In the genomic region with DNA sequence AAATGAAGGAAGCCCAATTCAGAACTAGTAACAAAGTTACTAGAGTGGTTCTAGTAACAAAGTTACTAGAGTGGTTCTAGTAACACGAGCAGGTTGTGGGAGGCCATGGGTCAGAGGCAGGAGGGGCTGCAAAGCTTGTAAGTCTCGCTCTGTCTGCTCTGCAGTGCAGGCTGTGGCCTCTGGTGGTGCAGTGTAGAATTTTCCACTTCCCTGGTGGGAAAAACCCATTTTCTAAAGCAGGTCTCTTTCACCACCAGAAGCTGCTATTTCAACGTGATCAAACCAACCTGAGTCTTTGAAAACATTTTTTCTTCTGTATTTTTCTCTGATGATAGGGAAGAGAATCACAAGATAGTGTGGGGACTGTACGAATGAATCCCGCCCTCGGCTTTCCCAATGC, we compare ENCODE assay signal across 25 mouse cellular contexts.
A peak's percentile ranks its signal among the peaks of the same experiment; 100 is the strongest.
DNase-seq lines count a peak whose midpoint lies in the region; ATAC-seq and TF ChIP-seq lines count a peak whose summit lies in the region.
"Had no signal": no experiment of that assay in that cellular context is flagged by ENCODE, and none has a peak within 500 bp of the region (broad histone marks: within the 10 kb centered on the region; RNA-seq: fewer than 3 reads in every experiment).

No protein-coding gene starts in this region.

- no peak overlapping the region for H3K9ac ChIP-seq in kidney, postnatal 0 days (ENCODE audit: low read depth, low read length)
- no peak overlapping the region for H3K9ac ChIP-seq in midbrain, postnatal 0 days (replicated peaks; ENCODE audit: low read length, poor library complexity, severe bottlenecking)
- H3K9ac ChIP-seq in midbrain, embryonic 11.5 days (ENCODE audit: low read length): no peak overlapping the region
- H3K9ac ChIP-seq: embryonic facial prominence, embryonic 15.5 days; heart, embryonic 12.5 days; hindbrain, embryonic 15.5 days had no signal

- H3K27me3 ChIP-seq in kidney, postnatal 0 days (ENCODE audit: insufficient read depth, low read length): no peaks in the 10 kb centered on the region
- H3K27me3 ChIP-seq in kidney, adult 2 months (replicated peaks; ENCODE audit: control insufficient read depth, insufficient read depth, low read length): no peaks in the 10 kb centered on the region; the same call in 1 of the 2 replicates
- no peaks in the 10 kb centered on the region for H3K27me3 ChIP-seq in midbrain, postnatal 0 days (ENCODE audit: insufficient read depth, low read length)
- H3K27me3 ChIP-seq in midbrain, embryonic 11.5 days (ENCODE audit: control insufficient read depth, insufficient read depth, low read length): no peaks in the 10 kb centered on the region
- H3K27me3 ChIP-seq: embryonic facial prominence, embryonic 15.5 days; heart, embryonic 12.5 days; hindbrain, embryonic 15.5 days had no signal

- no peaks in the 10 kb centered on the region for H3K4me1 ChIP-seq in kidney, postnatal 0 days (replicated peaks; ENCODE audit: insufficient read depth, low read length)
- H3K4me1 ChIP-seq in kidney, adult 2 months (ENCODE audit: control insufficient read depth, insufficient read depth, low read length): no peaks in the 10 kb centered on the region
- H3K4me1 ChIP-seq in midbrain, postnatal 0 days (ENCODE audit: insufficient read depth, low read length): no peaks in the 10 kb centered on the region
- H3K4me1 ChIP-seq in midbrain, embryonic 11.5 days (ENCODE audit: control insufficient read depth, insufficient read depth, low read length): no peaks in the 10 kb centered on the region
- H3K4me1 ChIP-seq: embryonic facial prominence, embryonic 15.5 days; heart, embryonic 12.5 days; hindbrain, embryonic 10.5 days had no signal

- ATAC-seq in kidney, postnatal 0 days (replicated peaks; ENCODE audit: low FRiP score, low read depth): no peak
- ATAC-seq in midbrain, postnatal 0 days (ENCODE audit: low FRiP score): no peak
- no peak for ATAC-seq in midbrain, embryonic 11.5 days (ENCODE audit: low FRiP score)
- ATAC-seq: activated CD4-positive, CD25-positive, alpha-beta regulatory T cell, adult 4 months; CD4-positive, CD25-positive, alpha-beta regulatory T cell, adult 4 months; forebrain, embryonic 14.5 days; inflammation-experienced regulatory T-cells, adult 6 months had no signal

- no peaks in the 10 kb centered on the region for H3K36me3 ChIP-seq in kidney, postnatal 0 days (ENCODE audit: insufficient read depth, low read length)
- no peaks in the 10 kb centered on the region for H3K36me3 ChIP-seq in kidney, adult 2 months (ENCODE audit: control insufficient read depth, insufficient read depth, low read length)
- no peaks in the 10 kb centered on the region for H3K36me3 ChIP-seq in midbrain, postnatal 0 days (ENCODE audit: insufficient read depth, low read length)
- H3K36me3 ChIP-seq in midbrain, embryonic 11.5 days (ENCODE audit: control insufficient read depth, insufficient read depth, low read length): no peaks in the 10 kb centered on the region
- H3K36me3 ChIP-seq: embryonic facial prominence, embryonic 15.5 days; forebrain, embryonic 10.5 days; G1E; heart, embryonic 12.5 days; hindbrain, embryonic 10.5 days; hindbrain, embryonic 15.5 days had no signal

- H3K27ac ChIP-seq in kidney, postnatal 0 days: no peak overlapping the region
- H3K27ac ChIP-seq in kidney, adult 2 months (ENCODE audit: insufficient read depth, low read depth, low read length): no peak overlapping the region
- no peak overlapping the region for H3K27ac ChIP-seq in midbrain, postnatal 0 days (ENCODE audit: low read depth, low read length)
- H3K27ac ChIP-seq in midbrain, embryonic 11.5 days (ENCODE audit: low read depth, low read length): no peak overlapping the region
- H3K27ac ChIP-seq: embryonic facial prominence, embryonic 15.5 days; forebrain, embryonic 10.5 days; gastrocnemius, adult 2 months; hindbrain, embryonic 10.5 days; hindbrain, embryonic 15.5 days had no signal

- no peak overlapping the region for H3K4me3 ChIP-seq in kidney, postnatal 0 days (replicated peaks; ENCODE audit: low read depth, low read length)
- H3K4me3 ChIP-seq in kidney, adult 2 months (ENCODE audit: insufficient read depth, low read depth, low read length): no peak overlapping the region
- no peak overlapping the region for H3K4me3 ChIP-seq in midbrain, postnatal 0 days (ENCODE audit: low read depth, low read length)
- H3K4me3 ChIP-seq in midbrain, embryonic 11.5 days (ENCODE audit: low read depth, low read length): no peak overlapping the region
- H3K4me3 ChIP-seq: embryonic facial prominence, embryonic 15.5 days; erythroblast, embryonic 14.5 days; forebrain, embryonic 10.5 days; gastrocnemius, adult 2 months; heart, embryonic 12.5 days; hindbrain, embryonic 10.5 days; hindbrain, embryonic 15.5 days had no signal

- peak; percentile 19 for DNase-seq in embryo, embryonic 11 days
- no peak for DNase-seq in embryo, embryonic 10 days (ENCODE audit: low spot score)
- DNase-seq in kidney, postnatal 0 days (ENCODE audit: low spot score): no peak
- no peak for DNase-seq in kidney, adult 2 months
- peak; percentile 22 for DNase-seq in midbrain, postnatal 0 days (ENCODE audit: low spot score)
- DNase-seq in midbrain, embryonic 11.5 days (ENCODE audit: low spot score, missing footprints): no peak
- DNase-seq in c-Kit-positive CD71-positive TER-119-positive erythroid progenitor cells, embryonic 14.5 days (ENCODE audit: low spot score): no peak
- DNase-seq: adrenal gland, postnatal 25 days; B cell, adult 2 months; cerebellum, adult 11-12 months; cerebellum, adult 9-11 months; cerebellum, postnatal 36 days; gastrocnemius, adult 2 months; gastrocnemius, postnatal 25 days had no signal

- no peak overlapping the region for H3K4me2 ChIP-seq in kidney, postnatal 0 days (ENCODE audit: low read length)
- no peak overlapping the region for H3K4me2 ChIP-seq in midbrain, postnatal 0 days (ENCODE audit: low read depth, low read length, poor library complexity, severe bottlenecking)
- no peak overlapping the region for H3K4me2 ChIP-seq in midbrain, embryonic 11.5 days
- H3K4me2 ChIP-seq: embryonic facial prominence, embryonic 15.5 days; heart, embryonic 12.5 days; hindbrain, embryonic 15.5 days had no signal

- H3K9me3 ChIP-seq in kidney, postnatal 0 days (replicated peaks; ENCODE audit: low read length): no peaks in the 10 kb centered on the region
- no peaks in the 10 kb centered on the region for H3K9me3 ChIP-seq in midbrain, postnatal 0 days (ENCODE audit: low read length)
- no peaks in the 10 kb centered on the region for H3K9me3 ChIP-seq in midbrain, embryonic 11.5 days (ENCODE audit: control insufficient read depth, low read length)
- H3K9me3 ChIP-seq: embryonic facial prominence, embryonic 15.5 days; forebrain, embryonic 10.5 days; G1E; heart, embryonic 12.5 days; hindbrain, embryonic 10.5 days; hindbrain, embryonic 15.5 days had no signal

- peak; percentile 5; the same call in 1 of the 2 replicates for TF ChIP-seq CTCF in kidney, postnatal 0 days (IDR thresholded peaks at IDR 0.05; ENCODE audit: low read depth)
- TF ChIP-seq CTCF in kidney, adult 2 months (conservative IDR thresholded peaks at IDR 0.05; ENCODE audit: insufficient read depth, insufficient read length, low read depth, low read length): no peak
- TF ChIP-seq CTCF in midbrain, postnatal 0 days (IDR thresholded peaks at IDR 0.05): peak; percentile 49

- TF ChIP-seq POLR2A in kidney, adult 2 months (IDR thresholded peaks at IDR 0.05; ENCODE audit: low read depth, low read length): no peak

- WGBS in kidney, postnatal 0 days: 53% methylated on average over 6 of the region's 6 CpGs
- WGBS in kidney, adult 2 months: 63% methylated on average over 6 of the region's 6 CpGs
- WGBS in midbrain, postnatal 0 days: 54% methylated on average over 6 of the region's 6 CpGs
- WGBS in midbrain, embryonic 11.5 days: 65% methylated on average over 6 of the region's 6 CpGs

Comparison
In these comparisons a context has a peak if more than half of its experiments do, and no peak if none do; other contexts are left out.
1. DNase-seq: peak in embryo, embryonic 11 days (single experiment) and midbrain, postnatal 0 days (single experiment); none in embryo, embryonic 10 days (single experiment), kidney, postnatal 0 days (single experiment), kidney, adult 2 months (single experiment), midbrain, embryonic 11.5 days (single experiment) and c-Kit-positive CD71-positive TER-119-positive erythroid progenitor cells, embryonic 14.5 days (single experiment).